Mouse (Mus musculus): Measurements from ENCODE around the gene Rab3d.
A peak's percentile ranks its signal among the peaks of the same experiment; 100 is the strongest.

Rab3d gene

DNA sequence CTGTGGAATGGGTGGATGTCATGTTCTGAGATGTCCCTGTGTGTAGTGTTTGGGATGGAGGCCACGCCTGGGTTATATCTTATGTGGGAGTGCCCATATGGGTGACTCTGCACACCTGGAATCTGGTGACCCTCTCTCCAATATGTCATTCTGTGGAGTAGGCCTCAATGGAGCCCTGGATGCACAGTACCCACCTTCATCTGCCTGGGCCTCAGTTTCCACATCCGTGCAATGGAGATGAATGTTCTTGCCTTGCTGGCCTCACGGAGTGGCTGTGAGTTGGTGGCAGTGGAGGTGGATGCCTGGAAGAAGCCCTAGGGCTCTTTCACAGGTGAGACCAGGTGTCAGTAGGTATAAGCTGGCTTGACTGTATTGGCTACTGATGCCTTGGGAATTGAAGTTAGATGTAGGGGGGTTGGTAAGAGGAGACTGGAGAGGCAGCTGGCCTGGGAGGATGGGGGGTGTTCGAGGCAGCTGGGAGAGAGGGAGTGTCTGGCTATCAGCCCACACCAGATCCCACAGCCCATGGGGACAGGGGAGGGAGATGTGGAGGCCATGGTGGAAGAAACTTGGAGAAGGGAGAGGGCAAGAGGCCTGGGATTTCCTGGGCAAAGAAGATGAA, 20.4 kb upstream of the Rab3d start:
- no peak for DNase-seq (ENCODE audit: low spot score)

DNA sequence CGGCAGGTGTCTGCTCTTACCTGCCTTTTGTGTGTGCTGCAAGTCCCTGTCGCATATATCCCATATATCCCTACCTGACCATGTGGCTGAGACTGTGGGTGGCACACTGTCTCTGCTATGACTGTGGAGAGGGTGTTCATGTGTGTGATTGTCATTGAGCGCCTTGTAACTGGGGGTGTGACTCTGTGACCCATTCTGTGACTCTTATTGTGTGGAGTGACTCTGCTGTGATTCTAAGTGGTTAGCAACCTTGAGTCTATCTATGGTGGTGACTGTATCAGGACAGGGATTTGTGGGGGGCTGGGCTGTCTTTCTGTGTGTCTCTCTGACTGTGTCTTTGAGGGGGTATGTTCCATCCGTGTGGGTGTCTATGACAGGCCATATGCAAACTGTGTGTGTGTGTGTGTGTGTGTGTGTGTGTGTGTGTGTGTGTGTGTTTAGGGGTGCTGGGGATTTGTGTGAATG, 19.8 kb upstream of the Rab3d start:
- no peak for DNase-seq (ENCODE audit: low spot score)

DNA sequence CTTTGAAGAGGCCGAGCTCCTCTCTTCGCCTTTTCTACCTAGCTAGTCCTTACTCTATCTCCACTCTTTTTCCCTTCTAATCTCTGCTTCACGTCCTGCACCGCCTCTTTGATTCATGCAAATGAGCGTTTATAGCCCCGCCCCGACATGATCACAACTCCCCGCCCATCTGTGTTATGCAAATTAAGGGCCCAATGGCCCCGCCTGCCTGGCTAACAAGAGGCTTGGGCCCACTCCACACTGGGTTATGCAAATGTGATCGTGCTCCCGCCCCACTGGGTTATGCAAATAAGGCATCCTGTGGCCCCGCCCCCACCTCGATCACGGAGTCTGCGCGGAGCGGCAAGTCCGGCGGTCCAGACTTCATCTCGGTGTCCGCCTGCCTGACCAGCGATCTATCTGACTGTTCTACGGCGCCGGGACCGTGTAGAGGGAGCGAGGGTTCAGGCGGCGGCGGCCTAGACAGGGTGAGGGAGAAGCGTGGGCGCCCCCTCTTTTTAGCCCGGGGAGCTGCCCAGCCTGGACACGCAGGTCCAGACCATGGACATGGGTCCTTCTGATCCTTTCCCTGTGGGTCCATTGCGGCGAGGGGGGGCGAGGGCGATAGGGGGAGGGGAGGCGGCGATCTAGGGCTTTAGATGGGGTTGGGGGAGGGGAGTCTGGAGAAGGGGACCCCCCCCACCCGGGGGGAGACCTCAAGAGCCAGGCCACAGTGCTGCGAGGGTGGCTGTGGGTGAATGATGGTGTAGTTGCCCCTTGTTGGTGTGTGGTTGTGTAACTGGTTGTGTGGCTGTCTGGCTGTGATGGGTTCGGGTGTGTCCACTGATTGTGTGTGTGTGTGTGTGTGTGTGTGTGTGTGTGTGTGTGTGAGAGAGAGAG, 18.9 kb upstream of the Rab3d start, which contains the start of gene Plppr2:
Gene Plppr2, plus strand, starts transcription at position 342 of the 879 bp plus-strand sequence.
- DNase-seq (ENCODE audit: low spot score) = peak; percentile 96

DNA sequence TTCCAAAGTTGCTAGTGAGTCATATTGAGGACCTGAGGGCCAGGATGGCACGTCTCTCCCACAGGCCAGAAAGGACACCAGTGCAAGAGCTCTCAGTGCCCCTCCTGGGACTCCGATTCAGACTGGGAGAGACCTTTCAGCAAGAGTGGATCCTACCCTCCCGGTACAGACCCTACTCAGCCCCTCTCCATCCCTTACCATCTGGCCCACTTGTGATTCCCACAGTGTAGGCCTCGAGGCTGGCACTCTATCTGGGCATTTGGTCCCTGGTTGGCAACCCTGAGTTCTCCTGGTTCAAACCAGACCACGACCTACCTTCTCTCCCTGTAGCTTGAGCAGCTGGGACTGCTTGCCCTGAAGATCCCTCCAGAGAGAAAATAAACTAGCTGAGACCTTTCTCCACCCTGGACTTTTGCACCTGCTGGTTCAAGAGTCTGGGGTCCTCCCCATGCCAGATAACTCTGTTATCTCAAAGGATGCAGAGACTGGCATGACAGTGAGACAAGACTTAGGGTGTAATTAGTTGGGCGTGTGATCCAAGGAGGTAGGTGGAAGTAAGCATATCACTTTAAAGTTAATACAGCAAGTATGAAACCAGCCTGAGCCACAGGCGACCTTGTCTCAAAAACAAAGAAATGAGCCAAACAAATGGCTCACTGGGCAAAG, 17.6 kb upstream of the Rab3d start:
- no peak for DNase-seq (ENCODE audit: low spot score)

DNA sequence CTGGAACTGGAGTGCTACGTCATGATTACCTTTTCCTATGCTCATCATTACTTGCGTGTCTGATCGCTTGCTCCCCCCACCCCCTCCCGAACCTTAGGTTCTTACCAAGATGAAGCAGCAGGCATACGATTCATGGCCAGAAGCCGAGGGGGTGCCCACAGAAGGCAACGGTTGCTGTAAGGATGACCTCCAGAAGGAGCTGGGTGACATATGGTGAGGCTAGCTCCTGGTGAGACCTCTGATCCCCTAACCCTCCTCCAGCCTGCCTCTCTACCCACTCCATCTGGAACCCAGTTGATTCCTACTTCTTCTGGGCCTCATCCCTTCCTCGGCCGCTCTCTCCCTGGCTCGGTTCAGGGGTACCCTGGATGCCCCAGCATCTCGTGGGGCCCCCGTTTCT, 16.0 kb upstream of the Rab3d start:
- DNase-seq (ENCODE audit: low spot score) = no peak

DNA sequence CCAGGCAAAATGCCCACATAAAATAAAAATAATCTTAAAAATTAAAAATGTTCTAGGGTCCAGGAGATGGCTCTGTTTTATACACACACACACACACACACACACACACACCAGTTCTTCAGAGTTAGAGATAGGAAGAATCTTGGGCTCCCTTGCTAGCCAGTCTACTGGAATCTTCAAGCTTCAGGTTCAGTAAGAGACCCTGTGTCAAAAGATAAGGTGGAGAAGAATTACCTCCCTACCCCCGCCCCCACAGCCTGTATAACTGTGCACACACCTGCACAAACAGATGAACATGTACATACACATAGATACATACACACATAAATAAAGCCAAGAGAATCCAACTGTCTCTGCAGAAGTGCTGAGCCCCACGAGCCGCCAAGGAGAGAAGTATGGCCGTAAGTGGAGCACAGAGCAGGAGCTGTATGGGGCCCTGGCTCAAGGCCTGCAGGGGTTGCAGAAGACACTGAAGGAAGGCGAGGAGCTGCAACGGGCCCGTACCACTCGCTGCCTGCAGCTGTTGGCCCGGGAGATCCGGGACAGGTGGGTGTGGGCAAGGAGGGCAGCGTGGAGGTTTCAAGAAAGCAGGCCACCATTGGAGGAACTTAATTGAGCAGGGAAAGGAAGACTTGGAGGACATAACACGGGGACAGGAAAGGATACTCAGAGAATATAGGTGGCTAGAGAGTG, 14.6 kb upstream of the Rab3d start:
- no peak for DNase-seq (ENCODE audit: low spot score)

DNA sequence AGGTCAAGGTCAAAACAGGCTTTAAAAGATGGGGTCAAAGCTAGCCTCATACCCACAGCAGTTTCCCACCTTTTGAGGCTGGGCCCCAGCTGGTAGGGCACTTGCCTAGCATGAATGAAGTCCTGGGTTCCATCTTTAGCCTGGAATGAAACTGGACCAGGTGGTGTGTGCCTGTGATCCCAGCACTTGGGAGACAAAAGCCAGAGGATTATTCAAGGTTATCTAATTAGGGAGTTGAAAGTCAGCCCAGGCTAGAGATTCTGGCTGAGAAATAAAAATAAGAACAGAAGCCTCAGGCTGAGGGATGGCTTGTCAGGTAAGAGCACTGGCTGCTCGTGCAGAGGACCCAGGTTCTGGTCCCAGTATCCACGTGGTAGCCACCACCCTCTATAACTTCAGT, 14.0 kb upstream of the Rab3d start:
- DNase-seq (ENCODE audit: low spot score) = no peak

DNA sequence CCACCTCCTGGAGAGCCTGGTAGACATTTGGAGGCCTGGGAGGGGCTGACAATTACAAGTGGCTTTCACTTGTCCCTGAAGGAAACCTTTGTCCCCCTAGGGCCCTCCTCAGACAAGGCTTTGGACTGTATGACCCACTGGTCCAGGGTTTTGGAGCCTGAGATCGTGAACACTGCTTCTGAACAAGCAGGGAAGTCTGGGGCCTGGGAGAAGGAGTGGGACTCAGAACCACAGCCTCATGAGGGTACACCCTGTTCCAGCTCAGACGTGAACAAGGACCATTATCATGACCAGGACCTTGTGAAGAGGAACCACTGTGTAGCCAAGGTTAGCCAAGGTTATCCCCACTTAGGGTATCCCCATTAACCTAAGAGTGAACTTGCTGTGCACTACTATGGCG, 11.2 kb upstream of the Rab3d start:
- no peak for DNase-seq (ENCODE audit: low spot score)

DNA sequence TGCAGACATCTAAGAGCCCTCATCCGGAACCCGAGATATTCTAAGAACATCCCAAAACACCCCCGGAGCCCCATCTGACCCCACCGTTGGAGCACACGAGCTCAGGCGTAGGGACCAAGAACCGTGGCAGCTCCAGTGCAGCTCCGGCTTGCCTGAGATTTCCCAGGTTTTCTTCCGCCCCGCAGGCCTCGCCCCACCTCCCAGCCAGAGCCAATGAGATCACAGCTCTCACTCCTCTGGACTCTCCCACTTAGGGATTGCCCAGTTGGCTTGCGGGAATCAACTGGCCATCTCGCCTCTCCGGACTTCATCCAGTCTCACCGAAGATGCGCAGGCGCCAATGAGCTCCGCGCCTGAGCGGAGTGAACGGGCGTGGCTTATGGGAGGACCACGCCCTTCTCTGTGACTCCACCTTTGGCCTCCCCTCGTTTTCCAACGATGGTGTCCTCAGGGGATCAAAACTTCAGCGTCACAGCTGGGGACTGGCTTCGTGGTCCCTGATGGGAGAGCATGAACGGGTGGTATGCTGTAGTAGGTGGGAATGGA, 9.3 kb upstream of the Rab3d start, which contains the start of the genes Ccdc159 and Tmem205:
Gene Ccdc159, plus strand, starts transcription at position 264 of the 546 bp plus-strand sequence.
Gene Tmem205, minus strand, starts transcription at position 349 of the 546 bp plus-strand sequence.
- DNase-seq (ENCODE audit: low spot score) = peak; percentile 96

DNA sequence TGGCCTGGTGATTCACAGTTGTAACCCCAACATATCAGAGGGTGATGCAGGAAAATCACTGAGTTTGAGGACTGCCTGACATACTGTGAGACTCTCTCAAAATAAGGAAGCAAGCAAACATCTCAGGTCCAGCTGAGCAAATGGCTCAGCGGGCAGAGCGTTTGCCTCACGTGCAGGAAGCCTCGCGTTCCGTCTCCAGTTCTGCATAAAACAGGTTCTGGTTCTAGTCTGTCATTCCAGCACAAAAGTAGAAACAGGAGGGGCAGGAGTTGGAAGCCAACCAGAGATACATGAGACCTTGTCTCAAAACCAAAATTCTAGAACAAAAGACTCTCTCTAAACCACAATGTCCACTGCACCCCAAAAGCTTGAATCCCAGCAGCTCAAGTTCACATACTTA, 8.8 kb upstream of the Rab3d start:
- DNase-seq (ENCODE audit: low spot score) = peak; percentile 17

DNA sequence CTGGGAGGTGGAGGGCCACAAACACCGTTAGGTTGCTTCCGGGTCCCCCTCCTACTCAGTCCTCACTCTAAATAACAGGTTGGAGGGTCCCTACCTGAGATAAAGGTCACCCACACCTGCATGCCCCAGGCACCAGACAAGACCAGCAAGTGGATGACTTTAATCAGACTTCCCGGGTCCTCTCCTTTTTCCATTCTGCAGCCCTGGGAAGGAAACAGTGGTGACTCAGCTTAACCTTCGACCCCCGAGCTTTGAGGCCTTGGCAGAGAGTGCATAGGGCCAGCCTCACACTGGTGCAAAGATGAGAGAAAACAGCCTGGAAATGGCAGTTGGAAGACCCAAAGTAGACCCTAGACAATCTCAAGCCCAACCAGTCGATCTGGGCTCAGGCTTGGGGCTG, 8.2 kb upstream of the Rab3d start:
- DNase-seq (ENCODE audit: low spot score) = peak; percentile 55

DNA sequence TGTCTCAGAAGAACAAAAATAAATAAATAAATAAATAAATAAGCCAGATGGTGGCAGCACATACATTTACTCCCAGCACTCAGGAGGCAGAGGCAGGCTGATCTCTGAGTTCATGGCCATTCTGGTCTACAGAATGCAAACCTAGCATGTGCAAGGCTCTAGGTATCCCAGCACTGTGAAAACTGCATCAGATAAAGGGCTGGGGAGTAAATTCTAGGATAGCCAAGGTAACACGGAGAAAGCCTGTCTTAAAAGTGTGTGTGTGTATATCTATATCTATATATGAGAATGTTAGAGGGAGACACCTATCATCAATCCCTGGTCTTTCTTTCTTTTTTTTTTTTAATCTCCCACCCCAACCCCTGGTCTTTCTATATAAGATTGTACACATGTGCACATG, 7.5 kb upstream of the Rab3d start:
- DNase-seq (ENCODE audit: low spot score) = no peak

DNA sequence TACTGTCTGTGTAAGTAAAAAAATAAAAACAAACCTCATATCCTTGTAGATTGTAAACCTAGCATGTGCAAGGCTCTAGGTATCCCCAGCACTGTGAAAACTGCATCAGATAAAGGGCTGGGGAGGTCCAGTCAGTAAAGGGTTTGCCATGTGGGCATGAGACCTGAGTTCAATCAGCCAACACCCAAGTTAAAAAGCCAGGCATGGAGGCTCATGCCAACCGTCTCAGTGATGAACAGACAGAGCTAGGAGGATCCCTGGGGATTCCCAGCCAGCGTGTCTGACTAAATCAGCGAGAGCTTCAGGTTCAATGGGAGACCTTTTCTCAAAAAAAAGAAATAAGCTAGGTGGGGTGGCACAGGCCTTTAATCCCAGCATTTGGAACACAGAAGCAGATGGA, 7.0 kb upstream of the Rab3d start:
- DNase-seq (ENCODE audit: low spot score) = no peak

DNA sequence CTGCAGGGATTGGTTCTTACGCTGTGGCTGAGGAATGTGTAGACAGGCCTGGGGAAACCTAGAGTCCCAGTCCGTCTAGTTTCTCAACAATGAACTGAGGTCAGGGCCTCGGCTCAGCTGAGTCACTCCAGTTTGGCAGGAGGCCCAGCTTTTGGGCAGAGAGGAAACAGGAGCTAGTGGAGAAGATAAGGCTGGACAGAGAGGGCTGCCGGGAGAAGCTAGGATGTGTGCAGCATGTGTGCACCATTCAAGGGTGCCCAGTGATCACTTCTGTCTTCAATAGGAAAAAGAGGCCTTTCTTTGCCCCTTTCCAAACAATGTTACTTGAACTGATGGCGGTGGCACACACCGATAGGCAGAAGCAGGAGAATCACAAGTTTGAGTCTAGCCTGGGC, 6.1 kb upstream of the Rab3d start:
- peak; percentile 49 for DNase-seq (ENCODE audit: low spot score)

DNA sequence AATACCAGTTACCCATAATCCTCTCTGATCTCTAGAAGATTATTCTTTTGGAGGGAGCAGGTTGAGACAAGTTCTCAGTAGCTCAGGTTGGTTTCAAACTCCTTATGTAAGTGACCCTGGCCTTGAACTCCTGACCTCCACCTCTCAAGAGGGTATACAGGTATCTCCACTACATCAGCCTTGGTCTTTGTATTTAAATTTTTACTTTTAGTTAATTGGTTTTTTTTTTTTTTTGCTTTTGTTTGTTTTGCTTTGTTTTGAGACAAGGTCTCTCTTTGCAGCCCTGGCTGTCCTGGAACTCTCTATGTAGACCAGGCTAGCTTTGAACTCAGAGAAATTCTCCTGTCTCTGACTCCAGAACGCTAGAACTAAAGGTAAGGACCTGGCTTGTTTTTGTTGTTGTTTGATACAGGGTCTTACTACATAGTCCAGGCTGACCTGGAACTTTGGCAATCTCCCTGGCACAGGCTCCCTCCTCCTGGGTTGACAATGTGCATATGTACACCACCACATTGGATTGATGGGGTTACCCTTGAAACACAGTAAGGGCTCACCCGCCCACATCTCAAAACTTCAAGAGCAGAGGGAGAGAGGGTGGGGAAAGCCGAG, 5.6 kb upstream of the Rab3d start:
- DNase-seq (ENCODE audit: low spot score) = no peak

DNA sequence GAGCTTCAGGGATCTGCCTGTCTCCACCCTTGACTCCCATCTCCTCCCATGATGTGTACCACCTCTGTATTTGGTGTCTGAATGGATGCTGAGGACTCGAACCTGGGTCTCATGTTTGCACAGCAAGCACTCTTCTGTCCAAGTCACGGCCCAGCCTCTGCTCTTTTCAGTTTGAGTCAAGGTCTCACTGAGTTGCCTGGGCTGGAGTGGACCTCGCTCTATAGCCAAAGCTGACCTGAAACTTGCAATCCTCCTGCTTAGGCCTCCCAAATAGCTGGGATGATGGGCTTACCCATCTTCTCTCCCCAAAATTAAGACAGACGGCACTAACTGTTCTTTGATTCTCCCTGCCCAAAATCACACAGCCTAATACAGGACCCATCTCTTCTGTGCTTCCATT, 5.0 kb upstream of the Rab3d start:
- no peak for DNase-seq (ENCODE audit: low spot score)

DNA sequence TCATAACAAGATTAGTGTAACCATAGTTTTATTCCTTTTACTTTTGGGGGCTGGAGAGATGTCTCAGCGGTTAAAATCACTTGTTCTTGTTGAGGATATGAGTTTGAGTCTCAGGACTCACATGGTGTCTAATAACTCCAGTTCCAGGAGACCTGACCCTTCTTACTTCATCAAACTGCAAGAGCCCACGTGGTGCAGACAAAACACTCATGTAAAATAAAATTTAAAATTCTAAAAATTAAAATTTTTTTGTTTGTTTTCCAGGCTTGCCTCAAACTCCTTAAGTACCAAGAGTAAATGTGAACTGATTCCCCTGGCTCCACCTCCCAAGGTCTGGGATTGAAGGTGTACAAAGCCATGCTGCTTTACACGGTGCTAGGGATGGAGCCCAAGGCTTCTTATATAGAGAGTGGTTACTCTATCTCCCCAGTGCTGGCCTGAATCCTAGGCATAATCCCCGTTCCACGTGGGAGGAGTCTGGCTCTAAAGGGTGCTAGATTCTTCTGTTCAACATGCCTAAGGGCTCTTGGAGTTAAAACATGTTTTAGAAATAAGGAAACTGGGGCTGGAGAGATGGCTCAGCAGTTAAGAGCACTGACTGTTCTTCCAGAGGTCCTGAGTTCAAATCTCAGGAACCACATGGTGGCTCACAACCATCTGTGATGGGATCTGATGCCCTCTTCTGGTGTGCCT, 846 bp upstream of the Rab3d start:
- DNase-seq (ENCODE audit: low spot score) = no peak

DNA sequence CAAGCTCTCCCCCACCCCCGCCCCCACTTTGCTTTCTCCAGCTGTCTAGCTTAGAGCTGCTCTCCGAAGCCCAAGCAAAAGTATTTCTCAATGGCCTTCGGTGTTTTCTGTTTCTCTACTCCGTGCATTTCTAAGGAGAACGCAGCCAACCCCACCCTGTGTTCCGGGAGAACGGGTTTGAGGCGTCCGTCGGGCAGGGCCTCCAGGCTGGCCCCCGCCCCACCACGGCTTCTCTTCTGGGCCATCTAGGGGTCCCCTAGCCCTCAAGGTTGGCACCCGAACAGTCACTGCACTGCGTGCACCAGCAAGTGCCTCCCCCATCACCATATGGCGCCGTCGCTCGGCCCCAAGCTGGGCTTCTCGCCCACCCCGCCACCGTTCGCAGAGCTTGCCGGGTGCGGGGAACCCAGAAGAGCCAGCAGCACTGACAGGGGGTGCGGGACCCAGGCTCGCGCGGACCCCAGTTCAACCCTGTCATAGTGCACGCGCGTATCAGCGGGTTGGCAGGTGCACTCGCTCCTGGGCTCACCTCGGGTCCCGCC, 428 bp downstream of the Rab3d start:
- DNase-seq (ENCODE audit: low spot score) = peak; percentile 18

DNA sequence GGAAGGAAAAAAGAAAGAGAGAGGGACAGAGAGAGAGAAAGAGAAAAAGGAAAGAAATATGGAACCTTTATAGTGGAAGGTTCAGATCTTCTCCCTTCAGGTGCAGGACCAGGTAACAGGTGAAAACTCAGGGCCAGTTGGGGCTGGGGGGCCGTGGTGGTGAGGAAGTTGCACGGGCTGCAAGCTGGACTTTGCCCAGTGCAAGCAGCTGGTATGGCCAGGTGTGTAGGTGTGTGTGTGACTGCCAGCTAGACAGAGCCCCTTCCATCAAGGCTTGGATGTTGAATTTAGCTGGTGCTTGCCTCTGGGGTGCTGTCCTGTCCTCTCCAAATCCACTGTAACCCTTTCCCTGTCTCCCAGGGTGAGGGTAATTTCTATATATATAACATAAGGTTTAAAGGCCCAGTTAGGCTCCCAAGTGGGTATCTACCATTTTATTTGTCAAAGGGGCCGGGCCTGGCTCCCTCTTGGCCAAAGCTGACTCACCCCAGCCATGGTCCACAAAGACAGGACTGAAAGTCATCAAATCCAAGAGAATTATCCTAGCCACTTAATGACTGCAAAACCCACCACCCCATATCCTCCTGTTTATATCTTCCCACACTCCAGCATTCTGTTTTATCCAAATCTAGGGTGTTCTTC, 1.0 kb downstream of the Rab3d start:
- DNase-seq (ENCODE audit: low spot score) = no peak
